Mouse (Mus musculus): ENCODE results near the gene Tbc1d10b. TPM values are rescaled to one million over a fixed set of nuclear protein-coding genes. Genes with fewer than 3 reads are reported as not detected.
"Not testable (repeated sequence)": the region's sequence is repeated elsewhere in the genome, so short reads cannot be mapped to it uniquely, and the experiment has no call there.

Tbc1d10b gene
- 15.8 and 15.9 TPM in 2 replicates for polyA plus RNA-seq (2015; fragmentation: Nextera tagmentation; extraction: Ambion mirVana)

- Histone ChIP-seq H3K9ac (peak within 1 kb of the TSS; percentile 99), H3K27me3 (no peaks in the 10 kb centered on the region), H3K4me2 (peak within 1 kb of the TSS; percentile 95), H3K9me3 (replicated peaks) (no peaks in the 10 kb centered on the region), H3K4me1 (replicated peaks) (peaks cover 67% of the 10 kb centered on the region), H3K36me3 (peaks cover 21% of the 10 kb centered on the region), H3K4me3 (replicated peaks) (peak within 1 kb of the TSS; percentile 89), H3K27ac (peak within 1 kb of the TSS; percentile 98)
- ATAC-seq (ENCODE audit: low read depth) (peak; percentile 49), DNase-seq (no peak)
- under 1% methylated on average over 33 of the region's 44 CpGs for WGBS (ENCODE audit: insufficient replicate concordance)
Observed at GRCm38 (mm10) chr7:127208295-127208552, at the start of gene Tbc1d10b. TSS of gene Tbc1d10b (minus strand) at chr7:127208468.

DNA sequence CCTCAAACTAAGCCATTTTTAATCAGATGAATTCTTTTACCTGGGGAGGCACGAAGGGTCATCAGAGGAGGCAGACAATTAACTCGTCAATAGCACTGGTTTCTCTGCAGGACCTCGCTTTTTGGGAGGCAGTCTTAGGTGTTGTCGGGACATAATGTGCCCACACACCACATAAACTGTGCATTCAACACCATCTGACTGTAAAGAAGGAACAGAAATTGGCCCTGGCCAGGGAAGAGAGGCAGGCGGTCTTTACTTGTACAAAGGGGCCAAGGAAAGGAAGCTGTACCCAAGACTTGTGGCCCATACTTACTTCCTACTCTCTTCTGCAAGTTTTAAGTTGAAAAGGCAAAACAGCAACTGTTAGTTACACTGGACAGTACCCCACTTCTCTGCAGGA is 48.2 kb upstream of the Tbc1d10b start:
- Histone ChIP-seq H3K4me2 (no peak overlapping the region), H3K9me3 (replicated peaks) (no peaks in the 10 kb centered on the region), H3K4me3 (replicated peaks) (no peak overlapping the region), H3K4me1 (replicated peaks) (peaks cover 79% of the 10 kb centered on the region), H3K27ac (peak overlapping the region; percentile 10; the same call in 1 of the 2 replicates), H3K36me3 (peaks cover 17% of the 10 kb centered on the region), H3K9ac (no peak overlapping the region), H3K27me3 (no peaks in the 10 kb centered on the region)
- DNase-seq, result no peak
- no peak for ATAC-seq (ENCODE audit: low read depth)
- WGBS (ENCODE audit: insufficient replicate concordance), result 73% methylated on average over 5 of the region's 5 CpGs

DNA sequence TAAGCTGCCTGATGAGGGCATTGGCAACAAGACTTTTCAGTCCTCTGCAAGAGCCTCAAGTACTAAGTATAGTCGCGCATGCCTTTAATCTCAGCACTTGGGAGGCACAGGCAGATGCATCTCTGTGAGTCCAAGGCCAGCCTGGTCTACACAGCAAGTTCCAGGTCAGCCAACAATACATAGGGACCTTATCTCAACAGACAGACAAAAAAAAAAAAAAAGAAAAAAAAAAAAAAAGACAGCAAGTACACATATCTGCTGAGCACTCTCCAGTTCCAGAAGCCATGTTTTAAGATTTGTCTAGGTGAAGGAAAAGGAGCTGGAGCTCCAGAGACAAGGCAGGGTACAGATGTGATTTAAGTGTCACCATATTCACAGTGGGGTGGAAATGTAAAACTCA is 47.7 kb upstream of the Tbc1d10b start:
- Histone ChIP-seq H3K4me3 (replicated peaks) (no peak overlapping the region), H3K4me2 (no peak overlapping the region), H3K9me3 (replicated peaks) (no peaks in the 10 kb centered on the region), H3K27me3 (no peaks in the 10 kb centered on the region), H3K4me1 (replicated peaks) (peaks cover 73% of the 10 kb centered on the region), H3K36me3 (peaks cover 20% of the 10 kb centered on the region), H3K27ac (peak overlapping the region; percentile 94; the same call in 1 of the 2 replicates), H3K9ac (peak overlapping the region; percentile 82; the same call in 1 of the 2 replicates)
- WGBS (ENCODE audit: insufficient replicate concordance), result 19% methylated on average over 2 of the region's 2 CpGs
- ATAC-seq (ENCODE audit: low read depth) (no peak), DNase-seq (no peak)

GRCm38 (mm10) chr7:127255008-127255407 is 46.7 kb upstream of the Tbc1d10b start:
- Histone ChIP-seq H3K4me2 (peak overlapping the region; percentile 97), H3K9ac (peak overlapping the region; percentile 82), H3K27ac (peak overlapping the region; percentile 94), H3K4me3 (replicated peaks) (peak overlapping the region; percentile 77), H3K36me3 (peaks cover 24% of the 10 kb centered on the region), H3K9me3 (replicated peaks) (no peaks in the 10 kb centered on the region), H3K27me3 (no peaks in the 10 kb centered on the region), H3K4me1 (replicated peaks) (peaks cover 69% of the 10 kb centered on the region)
- DNase-seq (no peak), ATAC-seq (ENCODE audit: low read depth) (no peak)
- WGBS (ENCODE audit: insufficient replicate concordance), result 15% methylated on average over 4 of the region's 4 CpGs

- Histone ChIP-seq H3K4me3 (replicated peaks) (peak overlapping the region; percentile 77), H3K27me3 (no peaks in the 10 kb centered on the region), H3K36me3 (peaks cover 32% of the 10 kb centered on the region), H3K4me1 (replicated peaks) (peaks cover 59% of the 10 kb centered on the region), H3K4me2 (peak overlapping the region; percentile 97), H3K9ac (peak overlapping the region; percentile 82), H3K27ac (peak overlapping the region; percentile 94), H3K9me3 (replicated peaks) (no peaks in the 10 kb centered on the region)
- DNase-seq (peak; percentile 91), ATAC-seq (ENCODE audit: low read depth) (peak; percentile 89)
- under 1% methylated on average over 136 of the region's 136 CpGs for WGBS (ENCODE audit: insufficient replicate concordance)
Observed at GRCm38 (mm10) chr7:127253821-127254769, 45.8 kb upstream of the Tbc1d10b start.

GRCm38 (mm10) chr7:127253341-127253740 is 45.1 kb upstream of the Tbc1d10b start:
- Histone ChIP-seq H3K4me2 (peak overlapping the region; percentile 97), H3K9me3 (replicated peaks) (no peaks in the 10 kb centered on the region), H3K27me3 (no peaks in the 10 kb centered on the region), H3K36me3 (peaks cover 32% of the 10 kb centered on the region), H3K27ac (peak overlapping the region; percentile 94), H3K9ac (peak overlapping the region; percentile 82), H3K4me3 (replicated peaks) (peak overlapping the region; percentile 77), H3K4me1 (replicated peaks) (peaks cover 52% of the 10 kb centered on the region)
- DNase-seq (no peak), ATAC-seq (ENCODE audit: low read depth) (no peak)
- WGBS (ENCODE audit: insufficient replicate concordance), result 69% methylated on average over 6 of the region's 6 CpGs

DNA sequence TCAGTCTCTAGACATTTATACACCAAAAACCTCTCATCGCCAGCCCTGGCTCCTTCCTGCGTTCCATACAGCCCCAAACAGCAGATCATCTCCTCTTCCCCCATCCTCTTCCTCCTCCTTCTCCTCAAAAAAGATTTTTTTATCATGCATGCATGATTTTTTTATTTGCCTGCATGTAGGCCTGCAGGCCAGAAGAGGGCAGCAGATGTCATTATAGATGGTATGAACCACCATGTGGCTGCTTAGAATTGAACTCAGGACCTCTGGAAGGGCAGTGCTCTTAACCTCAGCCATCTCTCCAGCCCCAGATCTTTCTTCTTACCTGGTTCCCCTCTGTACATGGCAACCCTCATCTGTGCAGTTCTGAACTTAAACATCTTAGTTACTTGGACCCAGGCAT is 44.1 kb upstream of the Tbc1d10b start:
- peak overlapping the region; percentile 94 for H3K27ac ChIP-seq
- WGBS (ENCODE audit: insufficient replicate concordance), result 62% methylated on average over 2 of the region's 2 CpGs
- DNase-seq, result no peak
- no peak overlapping the region for H3K4me3 ChIP-seq (replicated peaks)
- no peak overlapping the region for H3K4me2 ChIP-seq
- H3K9me3 ChIP-seq (replicated peaks), result no peaks in the 10 kb centered on the region
- H3K9ac ChIP-seq, result no peak overlapping the region
- no peaks in the 10 kb centered on the region for H3K27me3 ChIP-seq
- H3K4me1 ChIP-seq (replicated peaks), result peaks cover 43% of the 10 kb centered on the region
- no peak for ATAC-seq (ENCODE audit: low read depth)
- peaks cover 29% of the 10 kb centered on the region for H3K36me3 ChIP-seq

DNA sequence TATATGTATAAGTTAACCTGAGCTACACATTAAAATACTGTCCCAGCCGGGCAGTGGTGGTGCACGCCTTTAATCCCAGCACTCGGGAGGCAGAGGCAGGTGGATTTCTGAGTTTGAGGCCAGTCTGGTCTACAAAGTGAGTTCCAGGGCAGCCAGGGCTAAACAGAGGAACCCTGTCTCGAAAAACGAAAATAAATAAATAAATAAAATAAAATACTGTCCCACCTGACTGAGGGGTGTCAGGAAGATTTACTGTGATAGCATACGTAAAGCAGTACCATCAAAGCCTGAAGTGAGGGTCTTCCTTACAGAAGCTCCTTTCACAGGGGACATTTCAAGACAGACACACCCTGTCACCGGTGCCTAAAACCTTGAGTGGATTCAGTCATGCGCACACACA is 42.2 kb upstream of the Tbc1d10b start:
- not testable (repeated sequence) for H3K4me2 ChIP-seq; H3K4me3 ChIP-seq (replicated peaks); H3K9me3 ChIP-seq (replicated peaks); H3K9ac ChIP-seq; ATAC-seq (ENCODE audit: low read depth); H3K27me3 ChIP-seq; DNase-seq; H3K27ac ChIP-seq
- Histone ChIP-seq H3K36me3 (peaks cover 34% of the 10 kb centered on the region), H3K4me1 (replicated peaks) (peaks cover 44% of the 10 kb centered on the region)
- 82% methylated on average over 8 of the region's 8 CpGs for WGBS (ENCODE audit: insufficient replicate concordance)

- Histone ChIP-seq H3K9me3 (replicated peaks) (no peaks in the 10 kb centered on the region), H3K4me2 (peak overlapping the region; percentile 98), H3K4me1 (replicated peaks) (peaks cover 39% of the 10 kb centered on the region), H3K4me3 (replicated peaks) (peak overlapping the region; percentile 83), H3K36me3 (peaks cover 25% of the 10 kb centered on the region), H3K27me3 (no peaks in the 10 kb centered on the region), H3K27ac (peak overlapping the region; percentile 91), H3K9ac (peak overlapping the region; percentile 89)
- 15% methylated on average over 26 of the region's 33 CpGs for WGBS (ENCODE audit: insufficient replicate concordance)
- no peak for DNase-seq
- peak; percentile 63; the same call in 1 of the 2 replicates for ATAC-seq (ENCODE audit: low read depth)
Observed at GRCm38 (mm10) chr7:127244658-127245510, 36.6 kb upstream of the Tbc1d10b start.

GRCm38 (mm10) chr7:127243870-127244657 is 35.8 kb upstream of the Tbc1d10b start, which contains the start of gene Zfp771:
TSS of gene Zfp771 (plus strand) at chr7:127244274.
- Histone ChIP-seq H3K9ac (peak within 1 kb of the TSS; percentile 89), H3K4me3 (replicated peaks) (peak within 1 kb of the TSS; percentile 83), H3K4me2 (peak within 1 kb of the TSS; percentile 98), H3K36me3 (peaks cover 18% of the 10 kb centered on the region), H3K27me3 (no peaks in the 10 kb centered on the region), H3K9me3 (replicated peaks) (no peaks in the 10 kb centered on the region), H3K4me1 (replicated peaks) (peaks cover 39% of the 10 kb centered on the region), H3K27ac (peak within 1 kb of the TSS; percentile 93)
- ATAC-seq (ENCODE audit: low read depth) (peak; percentile 95), DNase-seq (peak; percentile 92)
- WGBS (ENCODE audit: insufficient replicate concordance), result 1% methylated on average over 55 of the region's 56 CpGs

Measured in liver, embryonic 13.5 days (tissue).